Mouse (Mus musculus) left cerebral cortex, adult 18-20 months (tissue): ENCODE results near the gene Plvap. TPM values are rescaled to one million over a fixed set of nuclear protein-coding genes. Genes with fewer than 3 reads are reported as not detected.

Source experiments
- total RNA-seq, 2 experiments: library from RNA; stranded (reverse); gene quantifications; 2 replicates each; pipeline ENCODE4 v1.2.3; 2021

Plvap gene
- total RNA-seq, 2 experiments from 2014 or later, result 9.4 to 9.5 TPM

Other genes starting within 250 kb of the Plvap start
- 10 to 100 TPM; 30.1 to 30.9 TPM for gene Myo9b, start 239.0 kb downstream of the Plvap start, total RNA-seq
- 10 to 100 TPM; 12.8 to 17.8 TPM for gene Haus8, start 238.8 kb downstream of the Plvap start, total RNA-seq
- 100 to 1,000 TPM; 116 to 126 TPM for gene Use1, start 144.9 kb downstream of the Plvap start, total RNA-seq
- gene Ocel1, start 140.5 kb downstream of the Plvap start, total RNA-seq, result 10 to 100 TPM; 15.0 to 16.0 TPM
- 10 to 100 TPM; 42.6 to 46.2 TPM for gene Nr2f6, start 129.8 kb downstream of the Plvap start, total RNA-seq
- gene Ushbp1, start 116.0 kb downstream of the Plvap start, total RNA-seq, result 1 to 10 TPM; 3.3 to 4.2 TPM
- gene Babam1, start 114.9 kb downstream of the Plvap start, total RNA-seq, result 100 to 1,000 TPM; 104 to 107 TPM
- gene Ankle1, start 105.7 kb downstream of the Plvap start, total RNA-seq, result under 1 TPM; 0.21 to 0.26 TPM
- 100 to 1,000 TPM; 318 to 342 TPM for gene Abhd8, start 48.1 kb downstream of the Plvap start, total RNA-seq
- 10 to 100 TPM; 58.6 to 61.4 TPM for gene Mrpl34, start 46.8 kb downstream of the Plvap start, total RNA-seq
- gene Dda1, start 42.6 kb downstream of the Plvap start, total RNA-seq, result 10 to 100 TPM; 76.7 to 86.1 TPM
- 10 to 100 TPM; 56.2 to 58.6 TPM for gene Ano8, start 25.8 kb downstream of the Plvap start, total RNA-seq
- 10 to 100 TPM; 29.3 to 36.7 TPM for gene Gtpbp3, start 23.6 kb downstream of the Plvap start, total RNA-seq
- not detected for gene Ccdc194, start 14.0 kb upstream of the Plvap start, total RNA-seq
- 1 to 10 TPM; 4.7 to 6.9 TPM for gene Bst2, start 25.7 kb upstream of the Plvap start, total RNA-seq
- gene Mvb12a, start 31.2 kb upstream of the Plvap start, total RNA-seq, result 10 to 100 TPM; 35.5 to 36.6 TPM
- under 1 TPM; 0.21 to 0.23 TPM for gene Tmem221, start 47.1 kb upstream of the Plvap start, total RNA-seq
- under 1 TPM in 1 of 2 experiments, not detected in 1; 0.26 TPM for gene Nxnl1, start 54.8 kb upstream of the Plvap start, total RNA-seq
- gene Slc27a1, start 57.1 kb upstream of the Plvap start, total RNA-seq, result 100 to 1,000 TPM in 1 of 2 experiments, 10 to 100 TPM in 1; 86.2 to 100 TPM
- 10 to 100 TPM; 31.1 to 31.3 TPM for gene Pgls, start 80.4 kb upstream of the Plvap start, total RNA-seq
- gene Fam129c, start 85.9 kb upstream of the Plvap start, total RNA-seq, result 1 to 10 TPM; 1.9 to 4.8 TPM
- 10 to 100 TPM; 46.9 to 49.8 TPM for gene Colgalt1, start 99.2 kb upstream of the Plvap start, total RNA-seq
- gene Unc13a, start 160.0 kb upstream of the Plvap start, total RNA-seq, result 100 to 1,000 TPM; 267 to 296 TPM
- gene Jak3, start 164.5 kb upstream of the Plvap start, total RNA-seq, result 1 to 10 TPM; 4.8 to 5.0 TPM
- under 1 TPM in 1 of 2 experiments, not detected in 1; 0.63 TPM for gene Insl3, start 177.5 kb upstream of the Plvap start, total RNA-seq
- gene B3gnt3, start 190.0 kb upstream of the Plvap start, total RNA-seq, result 1 to 10 TPM in 1 of 2 experiments, under 1 TPM in 1; 0.82 to 1.1 TPM
- 100 to 1,000 TPM; 155 to 167 TPM for gene Fcho1, start 214.0 kb upstream of the Plvap start, total RNA-seq